Mouse (Mus musculus): Measurements from ENCODE around the gene Abcb8. TPM values are rescaled to one million over a fixed set of nuclear protein-coding genes. Genes with fewer than 3 reads are reported as not detected.
A peak's percentile ranks its signal among the peaks of the same experiment; 100 is the strongest.

Gene Abcb8
- total and polyA plus RNA-seq, 3 experiments = 76.9 to 124 TPM; not detected in 1

GRCm38 (mm10) chr5:24344477-24345051 lies 48.9 kb upstream of the Abcb8 start (continued):
- TF ChIP-seq CTCF (IDR thresholded peaks at IDR 0.05 in 2 of 3, conservative IDR thresholded peaks at IDR 0.05 in 1 of 3; ENCODE audit: control insufficient read depth in 1 of 3, insufficient read depth in 1 of 3, low read depth in 2 of 3, low read length in 3 of 3, poor library complexity in 1 of 3, severe bottlenecking in 1 of 3) (no peak), TCF12 (IDR thresholded peaks at IDR 0.05; ENCODE audit: low read depth, low read length) (no peak; the same call in none of the 2 replicates), HCFC1 (IDR thresholded peaks at IDR 0.05; ENCODE audit: low read depth, low read length) (peak; percentile 68)

- Histone ChIP-seq H3K36me3 (ENCODE audit: control insufficient read depth in 1 of 2, insufficient read depth in 2 of 2, low read length in 2 of 2) (peaks cover 0 to 39% of the 10 kb centered on the region in 2 experiments; a peak in 2 of 4 replicates), H3K4me1 (ENCODE audit: control insufficient read depth in 1 of 2, insufficient read depth in 2 of 2, low read length in 2 of 2) (peaks cover 38 to 65% of the 10 kb centered on the region in 2 experiments), H3K27me3 (ENCODE audit: control insufficient read depth in 1 of 2, insufficient read depth in 2 of 2, low read length in 2 of 2) (no peaks in the 10 kb centered on the region), H3K27ac (ENCODE audit: control insufficient read depth, low read depth, low read length) (no peak overlapping the region), H3K9ac (ENCODE audit: control insufficient read depth, low read depth, low read length, poor library complexity, severe bottlenecking) (no peak overlapping the region), H3K79me2 (ENCODE audit: control insufficient read depth, insufficient read depth, low read length, poor library complexity) (no peaks in the 10 kb centered on the region; the same call in 1 of the 2 replicates), H3K9me3 (replicated peaks; ENCODE audit: insufficient read depth, low read length) (no peaks in the 10 kb centered on the region), H3K4me3 (ENCODE audit: control insufficient read depth in 1 of 2, insufficient read depth in 1 of 2, low read depth in 2 of 2, low read length in 2 of 2) (no peak overlapping the region)
- DNase-seq (ENCODE audit: low read depth, low spot score) = peak; percentile 52
- TF ChIP-seq EP300 (IDR thresholded peaks at IDR 0.05; ENCODE audit: low read depth in 1 of 2, low read length in 2 of 2) = peak; percentile 24 to 57; a peak in 2 of 4 replicates
- TF ChIP-seq USF2 (IDR thresholded peaks at IDR 0.05; ENCODE audit: borderline replicate concordance in 1 of 2, insufficient read depth in 1 of 2, low read depth in 1 of 2, low read length in 2 of 2) = no peak
- TF ChIP-seq ZMIZ1 (IDR thresholded peaks at IDR 0.05; ENCODE audit: low read depth, low read length) = no peak
- peak; percentile 75 for TF ChIP-seq TCF12 (IDR thresholded peaks at IDR 0.05; ENCODE audit: low read depth, low read length)
- no peak for TF ChIP-seq POLR2AphosphoS2 (IDR thresholded peaks at IDR 0.05; ENCODE audit: low read length)
- TF ChIP-seq GATA1 (IDR thresholded peaks at IDR 0.05; ENCODE audit: low read depth, low read length) = peak; percentile 57
- TF ChIP-seq NELFE (IDR thresholded peaks at IDR 0.05; ENCODE audit: low read depth, low read length) = no peak
- no peak for TF ChIP-seq MAZ (IDR thresholded peaks at IDR 0.05; ENCODE audit: low read depth, low read length)
- no peak for TF ChIP-seq SMC3 (IDR thresholded peaks at IDR 0.05; ENCODE audit: low read depth, low read length)
- no peak for TF ChIP-seq ZKSCAN1 (IDR thresholded peaks at IDR 0.05; ENCODE audit: low read depth, low read length)
- peak; percentile 32; the same call in 1 of the 2 replicates for TF ChIP-seq ETS1 (IDR thresholded peaks at IDR 0.05; ENCODE audit: low read depth, low read length)
- TF ChIP-seq RAD21 (IDR thresholded peaks at IDR 0.05; ENCODE audit: low read depth, low read length) = no peak
- TF ChIP-seq USF1 (IDR thresholded peaks at IDR 0.05; ENCODE audit: low read depth, low read length) = no peak
- TF ChIP-seq MYC (IDR thresholded peaks at IDR 0.05; ENCODE audit: low read depth, low read length) = no peak
- no peak for TF ChIP-seq ZNF384 (IDR thresholded peaks at IDR 0.05; ENCODE audit: low read depth, low read length)
- peak; percentile 48 for TF ChIP-seq TAL1 (IDR thresholded peaks at IDR 0.05; ENCODE audit: low read length)
- no peak for TF ChIP-seq MAFK (IDR thresholded peaks at IDR 0.05; ENCODE audit: borderline replicate concordance, low read depth, low read length)
- no peak for TF ChIP-seq BHLHE40 (IDR thresholded peaks at IDR 0.05; ENCODE audit: borderline replicate concordance, low read depth, low read length)
- TF ChIP-seq MXI1 (IDR thresholded peaks at IDR 0.05; ENCODE audit: low read depth, low read length) = no peak
- no peak for TF ChIP-seq KAT2A (conservative IDR thresholded peaks at IDR 0.05; ENCODE audit: low read depth, low read length)
- no peak for TF ChIP-seq JUND (IDR thresholded peaks at IDR 0.05; ENCODE audit: low read depth, low read length)
- TF ChIP-seq ZC3H11A (IDR thresholded peaks at IDR 0.05; ENCODE audit: low read depth, low read length) = no peak
- TF ChIP-seq MYB (IDR thresholded peaks at IDR 0.05; ENCODE audit: low read depth, low read length) = no peak
- TF ChIP-seq GABPA (IDR thresholded peaks at IDR 0.05; ENCODE audit: low read depth, low read length) = no peak
- TF ChIP-seq MAX (IDR thresholded peaks at IDR 0.05; ENCODE audit: low read length) = no peak
- TF ChIP-seq NRF1 (IDR thresholded peaks at IDR 0.05; ENCODE audit: insufficient read depth, low read depth, low read length, poor library complexity, severe bottlenecking) = no peak
- TF ChIP-seq CHD2 (IDR thresholded peaks at IDR 0.05; ENCODE audit: low read length) = no peak
Observed at GRCm38 (mm10) chr5:24346313-24346712, 47.1 kb upstream of the Abcb8 start.
